In genomic region chr1:43781672-43782071, GRCm38 (mm10) we compare ENCODE assay signal across 23 mouse cellular contexts. TPM values are rescaled to one million over a fixed set of nuclear protein-coding genes. Genes with fewer than 3 reads are reported as not detected.
DNase-seq lines count a peak whose midpoint lies in the region; ATAC-seq and TF ChIP-seq lines count a peak whose summit lies in the region.
"Had no signal": no experiment of that assay in that cellular context is flagged by ENCODE, and none has a peak within 500 bp of the region (broad histone marks: within the 10 kb centered on the region; RNA-seq: fewer than 3 reads in every experiment).

No protein-coding gene starts in this region.

- no peak for DNase-seq in kidney, postnatal 36 days
- peak; percentile 20 for DNase-seq in lung, postnatal 0 days (ENCODE audit: low spot score)
- no peak for DNase-seq in lung, postnatal 14 days
- no peak for DNase-seq in gastrocnemius, postnatal 14 days
- no peak for DNase-seq in frontal cortex, postnatal 36 days (ENCODE audit: low spot score in 2 of 2)
- DNase-seq: adrenal gland, adult 2 months; adrenal gland, postnatal 36 days; cerebellum, adult 18-20 months; cerebellum, postnatal 10 days; gastrocnemius, postnatal 36 days; heart, adult 18-20 months; kidney, adult 11 months; kidney, postnatal 25 days; midbrain, embryonic 14.5 days had no signal

- H3K4me2 ChIP-seq in kidney, embryonic 15.5 days = no peak overlapping the region
- H3K4me2 ChIP-seq in lung, postnatal 0 days (replicated peaks; ENCODE audit: low read depth, low read length) = no peak overlapping the region
- H3K4me2 ChIP-seq: embryonic facial prominence, embryonic 13.5 days; forebrain, embryonic 12.5 days had no signal

- H3K36me3 ChIP-seq in kidney, embryonic 15.5 days = peaks cover 26% of the 10 kb centered on the region
- no peaks in the 10 kb centered on the region for H3K36me3 ChIP-seq in lung, postnatal 0 days (ENCODE audit: insufficient read depth, low read length)
- H3K36me3 ChIP-seq in small intestine, adult 2 months (ENCODE audit: control insufficient read depth, insufficient read depth, low read length) = peaks cover 5% of the 10 kb centered on the region

- WGBS in kidney, embryonic 15.5 days = 63% methylated on average over 3 of the region's 3 CpGs
- 49% methylated on average over 3 of the region's 3 CpGs for WGBS in lung, postnatal 0 days
- 74% methylated on average over 3 of the region's 3 CpGs for WGBS in small intestine, adult 2 months

- no peak for TF ChIP-seq EP300 in lung, postnatal 0 days (IDR thresholded peaks at IDR 0.05)

- no peak for TF ChIP-seq CTCF in lung, postnatal 0 days (IDR thresholded peaks at IDR 0.05)
- TF ChIP-seq CTCF in small intestine, adult 2 months (IDR thresholded peaks at IDR 0.05; ENCODE audit: extremely low read depth, insufficient read length, insufficient replicate concordance, low read depth, low read length) = no peak

- H3K4me3 ChIP-seq in kidney, embryonic 15.5 days (replicated peaks) = no peak overlapping the region
- H3K4me3 ChIP-seq in lung, postnatal 0 days (ENCODE audit: low read depth, low read length) = no peak overlapping the region
- H3K4me3 ChIP-seq in small intestine, adult 2 months (ENCODE audit: low read depth, low read length) = no peak overlapping the region
- H3K4me3 ChIP-seq: embryonic facial prominence, embryonic 13.5 days; forebrain, embryonic 12.5 days had no signal

- TF ChIP-seq POLR2A in small intestine, adult 2 months (IDR thresholded peaks at IDR 0.05; ENCODE audit: low read depth, low read length) = no peak

- H3K4me1 ChIP-seq in kidney, embryonic 15.5 days = peaks cover 11% of the 10 kb centered on the region
- H3K4me1 ChIP-seq in lung, postnatal 0 days (ENCODE audit: insufficient read depth, low read depth, low read length) = no peaks in the 10 kb centered on the region
- H3K4me1 ChIP-seq in small intestine, adult 2 months (ENCODE audit: control insufficient read depth, insufficient read depth, insufficient read length, low read length) = no peaks in the 10 kb centered on the region
- H3K4me1 ChIP-seq: forebrain, embryonic 12.5 days had no signal

- ATAC-seq in kidney, embryonic 15.5 days (replicated peaks; ENCODE audit: low FRiP score) = no peak
- peak; percentile 55 for ATAC-seq in lung, postnatal 0 days
- ATAC-seq: CD4-positive, CD25-positive, alpha-beta regulatory T cell, adult 4 months; hindbrain, embryonic 16.5 days had no signal

- H3K27ac ChIP-seq in kidney, embryonic 15.5 days = 0 out of 2 replicates have a peak overlapping the region, but pooled peaks have one; percentile 9
- no peak overlapping the region for H3K27ac ChIP-seq in lung, postnatal 0 days (ENCODE audit: low read length)
- H3K27ac ChIP-seq in small intestine, adult 2 months (ENCODE audit: insufficient read depth, low read depth, low read length) = peak overlapping the region; percentile 35
- H3K27ac ChIP-seq: embryonic facial prominence, embryonic 13.5 days; forebrain, embryonic 12.5 days had no signal

- H3K27me3 ChIP-seq in kidney, embryonic 15.5 days = no peaks in the 10 kb centered on the region
- no peaks in the 10 kb centered on the region for H3K27me3 ChIP-seq in lung, postnatal 0 days (replicated peaks; ENCODE audit: insufficient read depth, low read length)
- H3K27me3 ChIP-seq in small intestine, adult 2 months (ENCODE audit: control insufficient read depth, insufficient read depth, low read length) = no peaks in the 10 kb centered on the region
- H3K27me3 ChIP-seq: embryonic facial prominence, embryonic 13.5 days; forebrain, embryonic 12.5 days had no signal

- intact Hi-C loops in gastrocnemius, postnatal 14 days (cut with DNase I; ENCODE audit: low total_unique reads) = no loop called here

- H3K9me3 ChIP-seq in kidney, embryonic 15.5 days (replicated peaks) = 0 out of 2 replicates have a peak, but pooled peaks cover 3% of the 10 kb centered on the region
- no peaks in the 10 kb centered on the region for H3K9me3 ChIP-seq in lung, postnatal 0 days (ENCODE audit: low read length)
- H3K9me3 ChIP-seq: embryonic facial prominence, embryonic 13.5 days; forebrain, embryonic 12.5 days had no signal

- no peak overlapping the region for H3K9ac ChIP-seq in kidney, embryonic 15.5 days
- no peak overlapping the region for H3K9ac ChIP-seq in lung, postnatal 0 days (replicated peaks; ENCODE audit: low read depth)
- H3K9ac ChIP-seq: embryonic facial prominence, embryonic 13.5 days; forebrain, embryonic 12.5 days had no signal

RNA-seq across cellular contexts. Expression of gene Uxs1, which starts 45.9 kb away (rescaled TPM):
- 26.4 and 28.0 TPM in 2 replicates for polyA plus RNA-seq in kidney, embryonic 15.5 days (2015; fragmentation: Nextera tagmentation; extraction: Ambion mirVana)
- 17.7 and 18.5 TPM in 2 replicates for polyA plus RNA-seq in lung, postnatal 0 days (2015; fragmentation: Nextera tagmentation; extraction: Ambion mirVana)
- 2.5 and 4.1 TPM in 2 replicates for polyA plus RNA-seq in small intestine, adult 2 months (2012; rRNA removed)
- total RNA-seq in gastrocnemius, postnatal 14 days (2021) = 10 to 100 TPM; 11.4 to 15.0 TPM

RNA-seq across cellular contexts. Expression of gene 1500015O10Rik, which starts 51.3 kb away (rescaled TPM):
- 8.4 and 10.6 TPM in 2 replicates for polyA plus RNA-seq in kidney, embryonic 15.5 days (2015; fragmentation: Nextera tagmentation; extraction: Ambion mirVana)
- polyA plus RNA-seq in lung, postnatal 0 days (2015; fragmentation: Nextera tagmentation; extraction: Ambion mirVana) = 15.6 and 16.1 TPM in 2 replicates
- polyA plus RNA-seq in small intestine, adult 2 months (2012; rRNA removed) = 0.37 TPM in 1 of 2 replicates, not detected in the other
- 10 to 100 TPM; 26.6 to 28.5 TPM for total RNA-seq in gastrocnemius, postnatal 14 days (2021)
- total RNA-seq: common myeloid progenitor, adult 5-6 weeks; liver, adult 2 months; monocyte, adult 5-6 weeks had no signal
- polyA plus RNA-seq: CD4-positive, CD25-positive, alpha-beta regulatory T cell, adult 4 months; liver, adult 2 months had no signal
